Mouse (Mus musculus): Measurements from ENCODE around the gene Gm42417.

Gm42417 gene

GRCm38 (mm10) chr1:36518259-36518658 lies 21.0 kb downstream of the Gm42417 start:
- DNase-seq (ENCODE audit: low read depth), result no peak

GRCm38 (mm10) chr1:36513718-36514117 lies 25.5 kb downstream of the Gm42417 start:
- peak; percentile 38 for DNase-seq (ENCODE audit: low read depth)

- no peak for DNase-seq (ENCODE audit: low read depth)
Measured at GRCm38 (mm10) chr1:36513310-36513709, 25.9 kb downstream of the Gm42417 start.

- no peak for DNase-seq (ENCODE audit: low read depth)
Measured at GRCm38 (mm10) chr1:36512966-36513280, 26.3 kb downstream of the Gm42417 start.

- DNase-seq (ENCODE audit: low read depth), result peak; percentile 63
Measured at GRCm38 (mm10) chr1:36512089-36512965, 26.9 kb downstream of the Gm42417 start.

GRCm38 (mm10) chr1:36511289-36512021 lies 27.8 kb downstream of the Gm42417 start, which contains the start of gene Cnnm3:
Gene Cnnm3, plus strand, starts transcription at chr1:36511867.
- DNase-seq (ENCODE audit: low read depth), result peak; percentile 99

GRCm38 (mm10) chr1:36508238-36508637 lies 31.0 kb downstream of the Gm42417 start:
- DNase-seq (ENCODE audit: low read depth), result no peak

- DNase-seq (ENCODE audit: low read depth), result peak; percentile 86
Measured at GRCm38 (mm10) chr1:36501261-36501660, 38.0 kb downstream of the Gm42417 start.

GRCm38 (mm10) chr1:36497312-36497711 lies 41.9 kb downstream of the Gm42417 start:
- DNase-seq (ENCODE audit: low read depth), result no peak

- DNase-seq (ENCODE audit: low read depth), result no peak
Measured at GRCm38 (mm10) chr1:36496719-36497118, 42.5 kb downstream of the Gm42417 start.

GRCm38 (mm10) chr1:36493299-36493698 lies 45.9 kb downstream of the Gm42417 start:
- DNase-seq (ENCODE audit: low read depth), result no peak

- no peak for DNase-seq (ENCODE audit: low read depth)
Measured at GRCm38 (mm10) chr1:36492416-36493139, 46.7 kb downstream of the Gm42417 start.

- no peak for DNase-seq (ENCODE audit: low read depth)
Measured at GRCm38 (mm10) chr1:36489661-36490060, 49.6 kb downstream of the Gm42417 start.

- no peak for DNase-seq (ENCODE audit: low read depth)
Measured at GRCm38 (mm10) chr1:36487111-36487510, 52.1 kb downstream of the Gm42417 start.

GRCm38 (mm10) chr1:36485080-36485479 lies 54.1 kb downstream of the Gm42417 start:
- DNase-seq (ENCODE audit: low read depth), result no peak

- no peak for DNase-seq (ENCODE audit: low read depth)
Measured at GRCm38 (mm10) chr1:36483825-36484224, 55.4 kb downstream of the Gm42417 start.
